Mouse (Mus musculus) cerebellum, adult 2 months (tissue): Measurements from ENCODE around the gene Sox9.

ENCODE experiments used
- CTCF ChIP-seq: fragments of 200-500 bp; IDR thresholded peaks from 2 replicates; pipeline ENCODE4 v1.5.1; 2011; ENCODE audit warnings: low read depth, mild to moderate bottlenecking, control low read depth, low read length, moderate library complexity, borderline replicate concordance; ENCODE audit not compliant: insufficient read depth
- POLR2A ChIP-seq: fragments of 200-500 bp; IDR thresholded peaks from 2 replicates; pipeline ENCODE4 v1.6.1; 2011; ENCODE audit warnings: low read length, control low read depth, borderline replicate concordance; ENCODE audit not compliant: insufficient read depth

- no peak for TF ChIP-seq POLR2A
- no peak for TF ChIP-seq CTCF
Observed at GRCm38 (mm10) chr11:112834245-112835005, 52.4 kb downstream of the Sox9 start.
